Mouse (Mus musculus) CH12.LX (cell line): ENCODE results near the gene Ehmt2. TPM values are rescaled to one million over a fixed set of nuclear protein-coding genes. Genes with fewer than 3 reads are reported as not detected.
"Not testable (repeated sequence)": the region's sequence is repeated elsewhere in the genome, so short reads cannot be mapped to it uniquely, and the experiment has no call there.

Source experiments
- DNase-seq: peaks from one replicate; pipeline ENCODE4 v3.0.0-alpha.2; 2013; ENCODE audit errors: extremely low read depth
- H3K27ac ChIP-seq: 2 replicates; pipeline ENCODE4 v1.5.1; 2012; ENCODE audit warnings: low read depth, mild to moderate bottlenecking, control low read depth, moderate library complexity; ENCODE audit not compliant: insufficient read depth
- H3K27me3 ChIP-seq: replicated peaks from 2 replicates; pipeline ENCODE3; 2012; ENCODE audit warnings: inconsistent platforms
- H3K36me3 ChIP-seq, 2 experiments: replicated peaks in 1 of 2; 2 replicates each; pipeline versions ENCODE3 to v1.6.1; 2012; ENCODE audit warnings: inconsistent platforms in 1 of 2, low read length in 1 of 2, mild to moderate bottlenecking in 1 of 2, mixed read lengths in 1 of 2, moderate library complexity in 1 of 2; ENCODE audit not compliant: control insufficient read depth in 1 of 2, insufficient read depth in 1 of 2
- H3K4me1 ChIP-seq, 2 experiments: 2 replicates each; pipeline ENCODE4 v1.6.1; 2012; ENCODE audit warnings: inconsistent platforms in 1 of 2, moderate library complexity in 1 of 2; ENCODE audit not compliant: insufficient read depth in 2 of 2, control insufficient read depth in 1 of 2
- H3K4me2 ChIP-seq: 2 replicates; pipeline ENCODE4 v1.6.1; 2012; ENCODE audit warnings: low read depth, mild to moderate bottlenecking, control low read depth; ENCODE audit not compliant: poor library complexity, insufficient read depth, severe bottlenecking
- H3K4me3 ChIP-seq, 3 experiments: fragments of 150-350 bp in 1 of 3; sonication (generic) in 1 of 3; replicated peaks in 1 of 3; 2 replicates each; pipeline versions ENCODE3 to v1.5.1; 2011 to 2012; ENCODE audit warnings: low read depth in 2 of 3, low read length in 2 of 3, mild to moderate bottlenecking in 2 of 3, moderate library complexity in 2 of 3, control low read depth in 1 of 3, improper control_type of control experiment in 1 of 3, inconsistent platforms in 1 of 3, mixed read lengths in 1 of 3; ENCODE audit not compliant: poor library complexity in 1 of 3
- H3K79me2 ChIP-seq: replicated peaks from 2 replicates; pipeline ENCODE4 v1.6.1; 2012; ENCODE audit warnings: mild to moderate bottlenecking, moderate library complexity; ENCODE audit not compliant: control insufficient read depth, poor library complexity, insufficient read depth, severe bottlenecking; ENCODE audit errors: extremely low read depth
- H3K9ac ChIP-seq: 2 replicates; pipeline ENCODE4 v1.6.1; 2012; ENCODE audit warnings: low read depth, mild to moderate bottlenecking, control low read depth, moderate library complexity; ENCODE audit not compliant: insufficient read depth
- H3K9me3 ChIP-seq: replicated peaks from 2 replicates; pipeline ENCODE3; 2012; ENCODE audit warnings: low read length, inconsistent platforms, mixed read lengths
- CHD2 ChIP-seq: IDR thresholded peaks from 2 replicates; pipeline ENCODE4 v1.6.1; 2011; ENCODE audit warnings: low read length, improper control_type of control experiment
- ELF1 ChIP-seq: IDR thresholded peaks from 2 replicates; pipeline ENCODE4 v1.6.1; 2014; ENCODE audit warnings: low read depth, mild to moderate bottlenecking, inconsistent platforms, low read length, improper control_type of control experiment
- EP300 ChIP-seq: IDR thresholded peaks from 2 replicates; pipeline ENCODE4 v1.6.1; 2011; ENCODE audit warnings: low read length, improper control_type of control experiment
- HCFC1 ChIP-seq: IDR thresholded peaks from 2 replicates; pipeline ENCODE4 v1.6.1; 2012; ENCODE audit warnings: low read depth, mild to moderate bottlenecking, inconsistent platforms, low read length, improper control_type of control experiment
- IRF4 ChIP-seq: IDR thresholded peaks from 2 replicates; pipeline ENCODE4 v1.6.1; 2014; ENCODE audit warnings: low read depth, mild to moderate bottlenecking, inconsistent platforms, low read length, improper control_type of control experiment
- MAZ ChIP-seq: IDR thresholded peaks from 2 replicates; pipeline ENCODE4 v1.6.1; 2012; ENCODE audit warnings: low read depth, mild to moderate bottlenecking, inconsistent platforms, low read length, improper control_type of control experiment, moderate library complexity
- MEF2A ChIP-seq: IDR thresholded peaks from 2 replicates; pipeline ENCODE4 v1.6.1; 2014; ENCODE audit warnings: low read depth, mild to moderate bottlenecking, inconsistent platforms, low read length, improper control_type of control experiment, borderline replicate concordance
- MXI1 ChIP-seq: IDR thresholded peaks from 2 replicates; pipeline ENCODE4 v1.6.1; 2011; ENCODE audit warnings: mild to moderate bottlenecking, low read depth, low read length, improper control_type of control experiment
- MYC ChIP-seq: IDR thresholded peaks from 2 replicates; pipeline ENCODE4 v1.6.1; 2011; ENCODE audit warnings: low read depth, mild to moderate bottlenecking, improper control_type of control experiment, low read length
- NRF1 ChIP-seq: IDR thresholded peaks from 2 replicates; pipeline ENCODE4 v1.6.1; 2014; ENCODE audit warnings: low read depth, mild to moderate bottlenecking, inconsistent platforms, low read length, improper control_type of control experiment, moderate library complexity
- POLR2A ChIP-seq: IDR thresholded peaks from 2 replicates; pipeline ENCODE4 v1.6.1; 2011; ENCODE audit warnings: low read depth, mild to moderate bottlenecking, improper control_type of control experiment, low read length
- POLR2AphosphoS2 ChIP-seq: IDR thresholded peaks from 2 replicates; pipeline ENCODE4 v1.6.1; 2011; ENCODE audit warnings: low read depth, low read length, improper control_type of control experiment
- RAD21 ChIP-seq: IDR thresholded peaks from 2 replicates; pipeline ENCODE4 v1.6.1; 2011; ENCODE audit warnings: low read depth, mild to moderate bottlenecking, low read length, improper control_type of control experiment, moderate library complexity
- SIN3A ChIP-seq: IDR thresholded peaks from 2 replicates; pipeline ENCODE4 v1.6.1; 2012; ENCODE audit warnings: low read length, improper control_type of control experiment, inconsistent platforms
- SMC3 ChIP-seq: IDR thresholded peaks from 2 replicates; pipeline ENCODE4 v1.6.1; 2011; ENCODE audit warnings: low read depth, low read length, improper control_type of control experiment
- TBP ChIP-seq: conservative IDR thresholded peaks from 2 replicates; pipeline ENCODE4 v1.6.1; 2011; ENCODE audit warnings: low read depth, low read length, improper control_type of control experiment
- TCF12 ChIP-seq: IDR thresholded peaks from 2 replicates; pipeline ENCODE4 v1.6.1; 2014; ENCODE audit warnings: low read depth, mild to moderate bottlenecking, inconsistent platforms, low read length, improper control_type of control experiment
- UBTF ChIP-seq: IDR thresholded peaks from 2 replicates; pipeline ENCODE4 v1.6.1; 2012; ENCODE audit warnings: low read depth, mild to moderate bottlenecking, inconsistent platforms, low read length, improper control_type of control experiment, moderate library complexity
- ZC3H11A ChIP-seq: IDR thresholded peaks from 2 replicates; pipeline ENCODE4 v1.6.1; 2012; ENCODE audit warnings: low read depth, mild to moderate bottlenecking, inconsistent platforms, low read length, improper control_type of control experiment
- ZMIZ1 ChIP-seq: IDR thresholded peaks from 2 replicates; pipeline ENCODE4 v1.6.1; 2012; ENCODE audit warnings: low read depth, mild to moderate bottlenecking, inconsistent platforms, low read length, improper control_type of control experiment
- ZNF384 ChIP-seq: IDR thresholded peaks from 2 replicates; pipeline ENCODE4 v1.6.1; 2012; ENCODE audit warnings: low read depth, low read length, improper control_type of control experiment, inconsistent platforms
- dilution Hi-C: fragments of 300-500 bp; cut with MboI; formaldehyde crosslinking; loops from 2 replicates; pipeline ENCODE4 v1.14.3; 2020; ENCODE audit warnings: low sequenced_read_pairs; ENCODE audit not compliant: extremely low pct_unique_long_range_greater_than_20kb, extremely low pct_ligation_motif_present
- in situ Hi-C: fragments of 300-500 bp; cut with MboI; formaldehyde crosslinking; loops from 3 replicates; pipeline ENCODE4 v1.14.3; 2019; ENCODE audit warnings: low sequenced_read_pairs, low pct_ligation_motif_present, low pct_unique_long_range_greater_than_20kb, mixed read lengths
- polyA plus RNA-seq: library from polyadenylated mRNA; unstranded; fragments of >175 nt; gene quantifications from 2 replicates; pipeline ENCODE4 v1.2.1, GENCODE M21; 2012; ENCODE audit warnings: low read depth; ENCODE audit not compliant: insufficient read length
- total RNA-seq, 2 experiments: library from RNA; depleted of rRNA; stranded (reverse); fragments of 300-350 nt in 1 of 2; fragments of >200 nt in 1 of 2; gene quantifications; 2 replicates each; pipeline ENCODE4 v1.2.3; 2012 to 2014

Ehmt2 gene
- total and polyA plus RNA-seq, 3 experiments: 73.5 to 150 (median 113) TPM

GRCm38 (mm10) chr17:34899053-34899889, 1.0 kb downstream of the Ehmt2 start:
- dilution Hi-C loops: no loop called here

DNA sequence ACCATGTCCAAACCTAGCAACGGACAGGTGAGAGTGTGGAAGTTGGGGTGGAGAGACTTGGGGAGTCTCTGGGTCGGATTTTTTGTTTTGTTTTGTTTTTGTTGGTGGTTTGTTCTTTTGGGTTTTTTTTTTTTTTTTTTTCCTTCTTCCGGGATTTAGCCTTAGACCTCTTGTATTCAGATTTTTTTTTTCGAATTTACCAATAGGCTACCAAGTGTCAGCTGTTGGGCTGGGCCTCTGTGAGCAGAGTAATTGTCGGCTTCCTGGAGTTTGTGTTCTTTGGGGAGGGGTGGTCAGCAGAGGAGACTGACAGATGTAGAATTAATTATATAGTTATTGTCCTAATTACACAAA, 1.6 kb downstream of the Ehmt2 start:
- in situ Hi-C loops (no loop called here), dilution Hi-C loops (no loop called here)
- H3K4me3 ChIP-seq: peak overlapping the region; percentile 91 to 93 (median 92)
- peak; percentile 64 for DNase-seq
- no peaks in the 10 kb centered on the region for H3K27me3 ChIP-seq
- H3K4me2 ChIP-seq: peak overlapping the region; percentile 63
- TF ChIP-seq MYC: peak; percentile 46; the same call in 1 of the 2 replicates
- no peak for TF ChIP-seq EP300
- TF ChIP-seq ZMIZ1: 0 out of 2 replicates have a peak, but pooled peaks have one; percentile 5
- no peak for TF ChIP-seq IRF4
- TF ChIP-seq ZC3H11A: no peak
- TF ChIP-seq HCFC1: peak; percentile 47
- TF ChIP-seq MAZ: 0 out of 2 replicates have a peak, but pooled peaks have one; percentile 22
- TF ChIP-seq ELF1: peak; percentile 90
- peak; percentile 71; the same call in 1 of the 2 replicates for TF ChIP-seq SIN3A
- peak; percentile 96 for TF ChIP-seq ZNF384
- TF ChIP-seq TBP: 0 out of 2 replicates have a peak, but pooled peaks have one; percentile 26
- no peak for TF ChIP-seq CHD2
- no peak for TF ChIP-seq POLR2AphosphoS2
- TF ChIP-seq MEF2A: no peak
- TF ChIP-seq SMC3: no peak
- no peak for TF ChIP-seq RAD21
- peak overlapping the region; percentile 94 for H3K9ac ChIP-seq
- peaks cover 5% of the 10 kb centered on the region for H3K9me3 ChIP-seq
- peak overlapping the region; percentile 89 for H3K27ac ChIP-seq
- peaks cover 7 to 25% of the 10 kb centered on the region in 2 experiments for H3K4me1 ChIP-seq
- peaks cover 17% of the 10 kb centered on the region for H3K79me2 ChIP-seq
- peaks cover 24 to 49% of the 10 kb centered on the region in 2 experiments for H3K36me3 ChIP-seq

More at GRCm38 (mm10) chr17:34899053-34899889, 1.0 kb downstream of the Ehmt2 start:
- TF ChIP-seq UBTF: peak; percentile 78; the same call in 1 of the 2 replicates
- TF ChIP-seq POLR2A: peak; percentile 44
- peak; percentile 63; the same call in 1 of the 2 replicates for TF ChIP-seq NRF1
- TF ChIP-seq MXI1: peak; percentile 20; the same call in 1 of the 2 replicates
- no peak for TF ChIP-seq ZNF384
- 0 out of 2 replicates have a peak, but pooled peaks have one; percentile 9 for TF ChIP-seq TCF12
- no peak for TF ChIP-seq IRF4
- peak; percentile 15; the same call in 1 of the 2 replicates for TF ChIP-seq CHD2
- peak overlapping the region; percentile 89 for H3K27ac ChIP-seq
- in situ Hi-C loops: no loop called here
- no peak for DNase-seq
- peak overlapping the region; percentile 94 for H3K9ac ChIP-seq
- peaks cover 5% of the 10 kb centered on the region for H3K9me3 ChIP-seq
- peak overlapping the region; percentile 91 to 93 (median 92) for H3K4me3 ChIP-seq
- H3K36me3 ChIP-seq: peaks cover 18 to 43% of the 10 kb centered on the region in 2 experiments
- H3K27me3 ChIP-seq: no peaks in the 10 kb centered on the region
- H3K79me2 ChIP-seq: peaks cover 17% of the 10 kb centered on the region
- peaks cover 7 to 26% of the 10 kb centered on the region in 2 experiments for H3K4me1 ChIP-seq
- H3K4me2 ChIP-seq: peak overlapping the region; percentile 63; the same call in 1 of the 2 replicates

GRCm38 (mm10) chr17:34900826-34901225, 2.6 kb downstream of the Ehmt2 start:
- H3K4me3 ChIP-seq, DNase-seq, dilution Hi-C loops, H3K27me3 ChIP-seq, H3K9ac ChIP-seq, in situ Hi-C loops, H3K27ac ChIP-seq, H3K9me3 ChIP-seq: not testable (repeated sequence)
- H3K36me3 ChIP-seq: peaks cover 30 to 51% of the 10 kb centered on the region in 2 experiments
- peaks cover 17% of the 10 kb centered on the region for H3K79me2 ChIP-seq
- H3K4me1 ChIP-seq: peaks cover 0 to 15% of the 10 kb centered on the region in 2 experiments; a peak in 2 of 4 replicates
- peak overlapping the region; percentile 63; the same call in 1 of the 2 replicates for H3K4me2 ChIP-seq
